Mouse (Mus musculus): ENCODE measurements around the gene Lrp8.
A peak's percentile ranks its signal among the peaks of the same experiment; 100 is the strongest.

The Lrp8 gene

GRCm38 (mm10) chr4:107921952-107922351, 119.9 kb downstream of the Lrp8 start:
- peak; percentile 49 for DNase-seq (ENCODE audit: low spot score)

- DNase-seq (ENCODE audit: low spot score): peak; percentile 97
Measured at GRCm38 (mm10) chr4:107923145-107923802, 121.2 kb downstream of the Lrp8 start, which contains the start of gene Cpt2. Gene Cpt2 (minus strand): TSS chr4:107923610.

- no peak for DNase-seq (ENCODE audit: low spot score)
Measured at GRCm38 (mm10) chr4:107923803-107924194, 121.7 kb downstream of the Lrp8 start.

All from urinary bladder, postnatal 14 days (tissue).